13 mouse cellular contexts compared by ENCODE assay signal in the genomic region with DNA sequence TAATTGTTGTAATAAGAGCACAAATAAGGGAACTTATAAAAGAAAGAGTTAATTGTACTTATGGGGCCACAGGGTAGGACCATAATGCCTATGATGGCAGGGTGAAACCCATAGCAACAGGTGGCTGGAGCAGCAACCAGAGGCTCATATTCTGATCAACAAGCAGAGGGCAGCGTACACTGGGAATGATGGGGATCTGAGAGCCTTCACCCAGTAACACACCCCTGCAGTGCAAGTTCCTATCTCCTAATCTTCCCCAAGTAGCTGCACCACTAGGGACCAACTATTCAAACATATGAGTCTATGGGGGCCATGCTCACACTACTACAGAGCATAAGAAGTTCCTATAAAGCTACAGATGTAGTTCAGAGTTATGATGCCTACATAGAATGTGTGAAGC.
"Had no signal": no experiment of that assay in that cellular context is flagged by ENCODE, and none has a peak within 500 bp of the region (broad histone marks: within the 10 kb centered on the region; RNA-seq: fewer than 3 reads in every experiment).

No protein-coding gene starts in this region.

- H3K4me2 ChIP-seq: limb, embryonic 15.5 days; midbrain, embryonic 12.5 days had no signal

- H3K9ac ChIP-seq: limb, embryonic 15.5 days; midbrain, embryonic 12.5 days had no signal

- DNase-seq: kidney, adult 11 months; kidney, postnatal 25 days; layer of hippocampus, adult 9-11 months; layer of hippocampus, postnatal 36 days; lung, adult 2 months; lung, postnatal 36 days; thymus, adult 18-20 months; thymus, postnatal 14 days had no signal

- H3K4me1 ChIP-seq: limb, embryonic 15.5 days; midbrain, embryonic 12.5 days had no signal

- ATAC-seq: lung, postnatal 0 days; midbrain, embryonic 16.5 days had no signal

- H3K27ac ChIP-seq: limb, embryonic 15.5 days; midbrain, embryonic 12.5 days had no signal

- H3K27me3 ChIP-seq: limb, embryonic 15.5 days; megakaryocyte, embryonic 14.5 days; midbrain, embryonic 12.5 days had no signal

- H3K9me3 ChIP-seq: limb, embryonic 15.5 days; megakaryocyte, embryonic 14.5 days; midbrain, embryonic 12.5 days had no signal

- H3K36me3 ChIP-seq: limb, embryonic 15.5 days; midbrain, embryonic 12.5 days had no signal

- H3K4me3 ChIP-seq: limb, embryonic 15.5 days; megakaryocyte, embryonic 14.5 days; midbrain, embryonic 12.5 days had no signal
